Mouse (Mus musculus) ES-Bruce4 (cell line): ENCODE data around the gene Eya2. TPM values are rescaled to one million over a fixed set of nuclear protein-coding genes. Genes with fewer than 3 reads are reported as not detected.

Experiments
- H3K27ac ChIP-seq: 2 replicates; pipeline ENCODE4 v1.5.1; 2012; ENCODE audit warnings: low read length, inconsistent platforms; ENCODE audit not compliant: insufficient read depth
- H3K27me3 ChIP-seq: 2 replicates; pipeline ENCODE4 v1.6.1; 2012; ENCODE audit warnings: mild to moderate bottlenecking, low read length, inconsistent platforms; ENCODE audit not compliant: control insufficient read depth, poor library complexity, insufficient read depth, severe bottlenecking
- H3K36me3 ChIP-seq: 2 replicates; pipeline ENCODE4 v1.6.1; 2012; ENCODE audit warnings: inconsistent platforms, mild to moderate bottlenecking, low read length, moderate library complexity; ENCODE audit not compliant: control insufficient read depth, poor library complexity, insufficient read depth, severe bottlenecking
- H3K4me1 ChIP-seq: one replicate; pipeline ENCODE4 v1.8.1; 2011; ENCODE audit warnings: low read length; ENCODE audit not compliant: control insufficient read depth, insufficient read depth
- H3K4me3 ChIP-seq: 2 replicates; pipeline ENCODE4 v1.5.1; 2011; ENCODE audit warnings: low read depth, mild to moderate bottlenecking, low read length
- H3K9ac ChIP-seq: 2 replicates; pipeline ENCODE4 v1.6.1; 2012; ENCODE audit warnings: low read depth, mild to moderate bottlenecking, inconsistent platforms; ENCODE audit not compliant: poor library complexity, severe bottlenecking
- H3K9me3 ChIP-seq: replicated peaks from 2 replicates; pipeline ENCODE4 v1.6.1; 2012; ENCODE audit warnings: mild to moderate bottlenecking, low read length, inconsistent platforms; ENCODE audit not compliant: control insufficient read depth, poor library complexity, insufficient read depth, severe bottlenecking
- CTCF ChIP-seq: IDR thresholded peaks from one replicate; pipeline ENCODE4 v1.8.1; 2011; ENCODE audit warnings: low read depth, low read length
- EP300 ChIP-seq: IDR thresholded peaks from 2 replicates; pipeline ENCODE4 v1.6.1; 2011; ENCODE audit warnings: low read depth, low read length; ENCODE audit not compliant: insufficient read depth
- POLR2A ChIP-seq: IDR thresholded peaks from one replicate; pipeline ENCODE4 v1.8.1; 2011; ENCODE audit warnings: low read length; ENCODE audit not compliant: insufficient read depth
- polyA plus RNA-seq: library from polyadenylated mRNA; stranded (reverse); fragments of >200 nt; gene quantifications from 2 replicates; pipeline ENCODE4 v1.2.4, GENCODE M21; 2011; ENCODE audit warnings: low read depth; ENCODE audit not compliant: missing spikeins, insufficient read depth, insufficient read length

Gene Eya2
- polyA plus RNA-seq, 1 experiment = 3.2 TPM

- no peaks in the 10 kb centered on the region for H3K36me3 ChIP-seq
- no peaks in the 10 kb centered on the region for H3K9me3 ChIP-seq
- no peaks in the 10 kb centered on the region for H3K4me1 ChIP-seq
- no peak overlapping the region for H3K9ac ChIP-seq
- 0 out of 2 replicates have a peak, but pooled peaks have one; percentile 34 for TF ChIP-seq EP300
- TF ChIP-seq CTCF = no peak
- no peak for TF ChIP-seq POLR2A
- no peak overlapping the region for H3K4me3 ChIP-seq
- no peak overlapping the region for H3K27ac ChIP-seq
- no peaks in the 10 kb centered on the region for H3K27me3 ChIP-seq
Measured at GRCm38 (mm10) chr2:165717182-165718176, 122.6 kb downstream of the Eya2 start.

DNA sequence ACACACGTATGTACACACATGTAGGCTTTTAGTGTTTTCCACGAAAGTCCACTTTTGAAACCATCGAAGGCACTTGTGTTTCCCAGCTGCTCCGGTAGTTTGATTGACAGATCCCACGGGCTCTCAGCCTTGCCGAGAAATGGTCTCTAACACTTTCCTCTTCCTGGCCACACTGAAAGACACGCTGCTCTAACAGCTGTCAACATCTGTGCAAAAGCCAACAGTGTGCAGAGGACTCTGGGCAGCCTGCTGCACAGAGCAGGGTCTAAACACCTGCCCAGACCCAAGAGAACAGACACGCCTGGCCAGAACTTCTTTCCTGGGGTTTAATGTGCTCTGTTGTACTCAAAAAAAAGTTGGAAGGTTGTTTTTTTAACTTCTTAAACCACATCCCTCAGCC lies 124.5 kb downstream of the Eya2 start:
- no peak for TF ChIP-seq EP300
- TF ChIP-seq POLR2A = no peak
- TF ChIP-seq CTCF = no peak
- H3K27me3 ChIP-seq = no peaks in the 10 kb centered on the region
- H3K36me3 ChIP-seq = no peaks in the 10 kb centered on the region
- H3K27ac ChIP-seq = no peak overlapping the region
- no peak overlapping the region for H3K9ac ChIP-seq
- H3K9me3 ChIP-seq = no peaks in the 10 kb centered on the region
- H3K4me1 ChIP-seq = no peaks in the 10 kb centered on the region
- no peak overlapping the region for H3K4me3 ChIP-seq

DNA sequence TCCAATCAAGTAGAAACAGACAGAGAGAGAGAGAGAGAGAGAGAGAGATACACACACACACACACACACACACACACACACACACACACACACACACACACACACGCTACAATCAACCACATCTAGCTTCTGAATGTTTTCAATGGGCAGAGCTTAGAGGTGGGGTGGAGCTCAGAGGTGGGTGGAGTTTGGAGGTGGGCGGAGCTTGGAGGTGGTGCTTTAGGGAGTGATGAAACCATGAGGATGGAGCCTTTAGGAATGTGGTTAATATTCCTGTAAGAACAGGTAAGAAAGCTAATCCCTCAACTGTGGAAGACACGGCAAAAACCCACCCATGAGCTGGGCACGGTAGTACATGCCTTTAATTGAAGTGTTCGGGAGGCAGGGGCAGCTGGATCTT lies 127.1 kb downstream of the Eya2 start:
- TF ChIP-seq CTCF (no peak), POLR2A (no peak), EP300 (no peak)
- Histone ChIP-seq H3K9ac (no peak overlapping the region), H3K27me3 (no peaks in the 10 kb centered on the region), H3K36me3 (no peaks in the 10 kb centered on the region), H3K9me3 (no peaks in the 10 kb centered on the region), H3K4me1 (no peaks in the 10 kb centered on the region), H3K4me3 (no peak overlapping the region), H3K27ac (no peak overlapping the region)

DNA sequence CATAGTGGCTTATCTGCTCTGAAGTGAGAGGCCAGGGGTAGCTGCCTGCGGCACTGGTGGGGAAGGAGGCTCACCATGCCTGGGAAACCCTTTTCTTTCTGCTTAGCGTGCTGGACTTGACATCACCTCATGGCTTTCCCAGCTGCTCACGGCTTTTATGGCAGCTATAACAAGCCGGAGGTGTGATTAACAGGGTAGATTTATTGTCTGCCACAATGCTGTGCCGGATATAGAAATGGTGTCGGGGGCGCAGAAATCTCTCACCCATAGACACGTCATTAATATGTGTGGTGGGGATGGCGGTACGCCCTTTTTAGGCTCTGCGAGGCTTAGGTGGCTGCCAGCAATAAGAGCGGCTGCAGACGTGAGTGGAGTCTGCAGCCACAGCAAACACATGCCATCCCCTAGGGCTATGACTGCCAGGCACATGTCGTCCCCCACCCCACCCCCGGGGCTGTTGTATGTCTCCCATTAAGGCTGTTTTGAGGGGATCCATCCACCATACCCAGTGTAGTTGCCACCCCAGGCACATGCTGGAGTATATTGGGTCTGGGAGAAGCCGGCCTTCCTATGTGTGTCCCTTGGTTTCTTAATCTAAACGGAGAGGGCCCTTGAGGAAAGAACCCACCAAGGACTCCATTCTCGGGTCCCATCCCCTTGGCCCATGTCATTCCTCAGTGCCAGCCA lies 137.9 kb downstream of the Eya2 start:
- H3K9ac ChIP-seq = no peak overlapping the region
- H3K36me3 ChIP-seq = no peaks in the 10 kb centered on the region
- H3K27ac ChIP-seq = no peak overlapping the region

DNA sequence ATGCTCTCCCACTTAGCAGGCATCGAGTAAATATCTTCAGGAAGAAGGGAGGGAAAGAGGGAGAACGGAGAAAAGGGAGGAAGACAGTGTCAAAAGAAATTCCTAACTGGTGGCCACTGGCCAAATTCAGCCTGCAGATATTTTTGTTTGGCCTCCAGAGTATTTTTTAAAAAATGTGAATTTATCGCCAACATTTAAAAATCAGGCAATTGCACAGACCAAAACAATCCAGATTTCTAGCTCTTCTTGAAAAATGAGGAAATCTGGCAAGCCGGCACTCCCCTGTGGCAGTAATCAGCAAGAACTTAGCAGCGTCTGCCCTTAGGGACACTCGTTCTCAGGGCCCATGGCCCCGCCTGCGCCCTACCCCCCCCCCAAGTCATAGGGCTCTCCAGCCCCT lies 138.9 kb downstream of the Eya2 start:
- no peak overlapping the region for H3K4me3 ChIP-seq
- H3K9ac ChIP-seq = no peak overlapping the region
- no peaks in the 10 kb centered on the region for H3K4me1 ChIP-seq
- TF ChIP-seq EP300 = no peak
- TF ChIP-seq POLR2A = no peak
- TF ChIP-seq CTCF = no peak
- H3K9me3 ChIP-seq = peaks cover 5% of the 10 kb centered on the region; the same call in 1 of the 2 replicates
- no peak overlapping the region for H3K27ac ChIP-seq
- H3K27me3 ChIP-seq = no peaks in the 10 kb centered on the region
- no peaks in the 10 kb centered on the region for H3K36me3 ChIP-seq

More for the DNA sequence above, 137.9 kb downstream of the Eya2 start:
- no peaks in the 10 kb centered on the region for H3K4me1 ChIP-seq
- H3K27me3 ChIP-seq = no peaks in the 10 kb centered on the region
- no peak for TF ChIP-seq CTCF
- no peak overlapping the region for H3K4me3 ChIP-seq
- peaks cover 5% of the 10 kb centered on the region; the same call in 1 of the 2 replicates for H3K9me3 ChIP-seq

GRCm38 (mm10) chr2:165736297-165736696 lies 141.5 kb downstream of the Eya2 start:
- no peak overlapping the region for H3K4me3 ChIP-seq
- H3K9me3 ChIP-seq = peaks cover 5% of the 10 kb centered on the region; the same call in 1 of the 2 replicates
- no peaks in the 10 kb centered on the region for H3K27me3 ChIP-seq
- H3K27ac ChIP-seq = no peak overlapping the region
- TF ChIP-seq CTCF (no peak), POLR2A (no peak), EP300 (no peak)
- no peak overlapping the region for H3K9ac ChIP-seq
- H3K4me1 ChIP-seq = no peaks in the 10 kb centered on the region
- no peaks in the 10 kb centered on the region for H3K36me3 ChIP-seq
